In genomic region chr12:3870024-3870423, GRCm38 (mm10) we compare ENCODE assay signal across 15 mouse cellular contexts.
DNase-seq lines count a peak whose midpoint lies in the region; ATAC-seq and TF ChIP-seq lines count a peak whose summit lies in the region.
"Had no signal": no experiment of that assay in that cellular context is flagged by ENCODE, and none has a peak within 500 bp of the region (broad histone marks: within the 10 kb centered on the region; RNA-seq: fewer than 3 reads in every experiment).

No protein-coding gene starts in this region.

- intact Hi-C loops in left cerebral cortex, adult 2 months (cut with DNase I): loop anchor here (5.0 kb wide), 1 partner anchor 63 kb away; the partner anchor contains the start of gene Dnmt3a
- intact Hi-C loops in left cerebral cortex, postnatal 25 days (cut with DNase I): loop anchor here (2.0 kb wide), 1 partner anchor 63 kb away; the partner anchor contains the start of gene Dnmt3a

- H3K9me3 ChIP-seq in heart, embryonic 12.5 days (replicated peaks): no peaks in the 10 kb centered on the region
- H3K9me3 ChIP-seq: embryonic facial prominence, embryonic 12.5 days; hindbrain, embryonic 12.5 days; midbrain, embryonic 10.5 days had no signal

- H3K4me1 ChIP-seq in heart, embryonic 12.5 days (replicated peaks): peaks cover 79% of the 10 kb centered on the region
- H3K4me1 ChIP-seq in cerebellum, adult 2 months (ENCODE audit: control insufficient read depth, insufficient read depth, low read length): peaks cover 57% of the 10 kb centered on the region

- DNase-seq in heart, adult 18-20 months: no peak
- DNase-seq in left cerebral cortex, adult 2 months (ENCODE audit: extremely low spot score in 1 of 2, low spot score in 2 of 2): no peak
- no peak for DNase-seq in left cerebral cortex, postnatal 25 days (ENCODE audit: low spot score in 2 of 2)
- DNase-seq in cerebellum, adult 2 months: peak; percentile 66 to 78
- DNase-seq in embryo, embryonic 10.5 days (ENCODE audit: low spot score): no peak
- no peak for DNase-seq in spleen, postnatal 36 days (ENCODE audit: low spot score in 2 of 2)
- DNase-seq: kidney, adult 8-10 months; left cerebral cortex, postnatal 4 days; lung, adult 2 months; right cerebral cortex, postnatal 4 days had no signal

- peaks cover 88% of the 10 kb centered on the region for H3K79me2 ChIP-seq in macrophage (ENCODE audit: inconsistent target)

- no peak for TF ChIP-seq POLR2A in cerebellum, adult 2 months (IDR thresholded peaks at IDR 0.05; ENCODE audit: borderline replicate concordance, insufficient read depth, low read length)

- H3K36me3 ChIP-seq in heart, embryonic 12.5 days: peaks cover 38% of the 10 kb centered on the region
- peaks cover 28% of the 10 kb centered on the region; the same call in 1 of the 2 replicates for H3K36me3 ChIP-seq in macrophage (ENCODE audit: inconsistent target)

- no peaks in the 10 kb centered on the region for H3K27me3 ChIP-seq in heart, embryonic 12.5 days (replicated peaks)
- no peaks in the 10 kb centered on the region for H3K27me3 ChIP-seq in cerebellum, adult 2 months (ENCODE audit: control insufficient read depth, insufficient read depth, low read length)
- H3K27me3 ChIP-seq: embryonic facial prominence, embryonic 12.5 days; hindbrain, embryonic 12.5 days had no signal

- TF ChIP-seq CTCF in left cerebral cortex, adult 2 months (IDR thresholded peaks at IDR 0.05): no peak
- no peak for TF ChIP-seq CTCF in cerebellum, adult 2 months (IDR thresholded peaks at IDR 0.05; ENCODE audit: borderline replicate concordance, insufficient read depth, low read depth, low read length)

- 0 out of 2 replicates have a peak overlapping the region, but pooled peaks have one; percentile 24 for H3K9ac ChIP-seq in heart, embryonic 12.5 days
- H3K9ac ChIP-seq: embryonic facial prominence, embryonic 12.5 days; hindbrain, embryonic 12.5 days had no signal

- 90% methylated on average over 5 of the region's 5 CpGs for WGBS in heart, embryonic 12.5 days
- WGBS in cerebellum, adult 2 months: 6% methylated on average over 5 of the region's 5 CpGs
- 63% methylated on average over 5 of the region's 5 CpGs for WGBS in macrophage (ENCODE audit: missing documents)

- no peak overlapping the region for H3K4me2 ChIP-seq in heart, embryonic 12.5 days

- H3K27ac ChIP-seq in heart, embryonic 12.5 days (ENCODE audit: poor library complexity, severe bottlenecking): no peak overlapping the region; the same call in 1 of the 2 replicates
- H3K27ac ChIP-seq in left cerebral cortex, adult 2 months: peak overlapping the region; percentile 79
- no peak overlapping the region for H3K27ac ChIP-seq in cerebellum, adult 2 months (ENCODE audit: insufficient read depth, low read length)
- peak overlapping the region; percentile 99 for H3K27ac ChIP-seq in macrophage
- H3K27ac ChIP-seq: embryonic facial prominence, embryonic 12.5 days; hindbrain, embryonic 12.5 days had no signal

- no peak for ATAC-seq in heart, embryonic 12.5 days (ENCODE audit: insufficient number of reproducible peaks, low FRiP score)

- H3K4me3 ChIP-seq in heart, embryonic 12.5 days: no peak overlapping the region
- H3K4me3 ChIP-seq in left cerebral cortex, adult 2 months: no peak overlapping the region
- no peak overlapping the region for H3K4me3 ChIP-seq in cerebellum, adult 2 months (replicated peaks; ENCODE audit: insufficient read depth, low read depth, low read length)
- no peak overlapping the region for H3K4me3 ChIP-seq in macrophage (ENCODE audit: inconsistent target)
- H3K4me3 ChIP-seq: embryonic facial prominence, embryonic 12.5 days; hindbrain, embryonic 12.5 days had no signal

Comparison
In these comparisons a context has a peak if more than half of its experiments do, and no peak if none do; other contexts are left out.
1. H3K27ac ChIP-seq: peak in left cerebral cortex, adult 2 months (single experiment) and macrophage (single experiment); none in heart, embryonic 12.5 days (single experiment) and cerebellum, adult 2 months (single experiment).
2. DNase-seq: peak in cerebellum, adult 2 months (2 of 2); none in heart, adult 18-20 months (0 of 2), left cerebral cortex, adult 2 months (0 of 2), left cerebral cortex, postnatal 25 days (0 of 2), embryo, embryonic 10.5 days (single experiment) and spleen, postnatal 36 days (0 of 2).